ENCODE assay signal across 14 mouse cellular contexts in genomic region chr17:64765286-64765685, GRCm38 (mm10).
DNase-seq lines count a peak whose midpoint lies in the region; ATAC-seq and TF ChIP-seq lines count a peak whose summit lies in the region.
"Had no signal": no experiment of that assay in that cellular context is flagged by ENCODE, and none has a peak within 500 bp of the region (broad histone marks: within the 10 kb centered on the region; RNA-seq: fewer than 3 reads in every experiment).

No protein-coding gene starts in this region.

- H3K9me3 ChIP-seq in hindbrain, postnatal 0 days (ENCODE audit: low read length) = no peaks in the 10 kb centered on the region
- H3K9me3 ChIP-seq in hindbrain, embryonic 10.5 days = no peaks in the 10 kb centered on the region
- H3K9me3 ChIP-seq: neural tube, embryonic 13.5 days had no signal

- no peak overlapping the region for H3K4me3 ChIP-seq in hindbrain, postnatal 0 days (ENCODE audit: low read length)
- no peak overlapping the region for H3K4me3 ChIP-seq in hindbrain, embryonic 10.5 days
- H3K4me3 ChIP-seq: left cerebral cortex, adult 2 months; neural tube, embryonic 13.5 days had no signal

- TF ChIP-seq CTCF in hindbrain, postnatal 0 days (IDR thresholded peaks at IDR 0.05; ENCODE audit: low read depth) = no peak

- H3K4me1 ChIP-seq in hindbrain, postnatal 0 days (ENCODE audit: insufficient read depth, low read length) = no peaks in the 10 kb centered on the region
- H3K4me1 ChIP-seq in hindbrain, embryonic 10.5 days (replicated peaks) = 0 out of 2 replicates have a peak, but pooled peaks cover 2% of the 10 kb centered on the region

- no peak for DNase-seq in cerebellum, postnatal 4 days (ENCODE audit: low spot score in 2 of 2)
- peak; percentile 44 for DNase-seq in hindbrain, postnatal 0 days (ENCODE audit: low spot score)
- DNase-seq in hindbrain, embryonic 10.5 days (ENCODE audit: low spot score) = no peak
- peak; percentile 22 for DNase-seq in lung, postnatal 36 days
- no peak for DNase-seq in lung, postnatal 4 days
- DNase-seq in skeletal muscle tissue, adult 2 months (ENCODE audit: low read depth, low spot score) = peak; percentile 52
- DNase-seq in retina, embryonic 14.5 days (ENCODE audit: low spot score) = no peak
- DNase-seq: right cerebral cortex, adult 18-20 months had no signal

- H3K27ac ChIP-seq in hindbrain, postnatal 0 days = no peak overlapping the region
- no peak overlapping the region for H3K27ac ChIP-seq in hindbrain, embryonic 10.5 days
- H3K27ac ChIP-seq: left cerebral cortex, adult 2 months; neural tube, embryonic 13.5 days had no signal

- peak; percentile 51 for ATAC-seq in cerebellum, adult (ENCODE audit: insufficient number of reproducible peaks, low FRiP score, low TSS enrichment)
- peak; percentile 33; the same call in 1 of the 2 replicates for ATAC-seq in hindbrain, postnatal 0 days
- ATAC-seq: forebrain, embryonic 16.5 days had no signal

- H3K27me3 ChIP-seq in hindbrain, postnatal 0 days (ENCODE audit: insufficient read depth, low read length) = no peaks in the 10 kb centered on the region
- no peaks in the 10 kb centered on the region for H3K27me3 ChIP-seq in hindbrain, embryonic 10.5 days (ENCODE audit: insufficient read depth, poor library complexity, severe bottlenecking)
- H3K27me3 ChIP-seq: neural tube, embryonic 13.5 days had no signal

- WGBS in hindbrain, postnatal 0 days = 42% methylated on average over 9 of the region's 9 CpGs
- WGBS in hindbrain, embryonic 10.5 days = 62% methylated on average over 9 of the region's 9 CpGs

- H3K4me2 ChIP-seq in hindbrain, postnatal 0 days (ENCODE audit: low read depth, low read length) = no peak overlapping the region
- H3K4me2 ChIP-seq: midbrain, embryonic 11.5 days; neural tube, embryonic 13.5 days had no signal

- no peaks in the 10 kb centered on the region for H3K36me3 ChIP-seq in hindbrain, postnatal 0 days (ENCODE audit: insufficient read depth, low read length)
- no peaks in the 10 kb centered on the region for H3K36me3 ChIP-seq in hindbrain, embryonic 10.5 days
- H3K36me3 ChIP-seq: G1E; neural tube, embryonic 13.5 days had no signal

- H3K9ac ChIP-seq in hindbrain, postnatal 0 days (replicated peaks; ENCODE audit: low read length) = no peak overlapping the region
- H3K9ac ChIP-seq: neural tube, embryonic 13.5 days had no signal

Comparison
In these comparisons a context has a peak if more than half of its experiments do, and no peak if none do; other contexts are left out.
1. DNase-seq: peak in hindbrain, postnatal 0 days (single experiment), lung, postnatal 36 days (single experiment) and skeletal muscle tissue, adult 2 months (single experiment); none in cerebellum, postnatal 4 days (0 of 2), hindbrain, embryonic 10.5 days (single experiment), lung, postnatal 4 days (0 of 2) and retina, embryonic 14.5 days (single experiment).